ENCODE assay signal across 8 mouse cellular contexts in the genomic region with DNA sequence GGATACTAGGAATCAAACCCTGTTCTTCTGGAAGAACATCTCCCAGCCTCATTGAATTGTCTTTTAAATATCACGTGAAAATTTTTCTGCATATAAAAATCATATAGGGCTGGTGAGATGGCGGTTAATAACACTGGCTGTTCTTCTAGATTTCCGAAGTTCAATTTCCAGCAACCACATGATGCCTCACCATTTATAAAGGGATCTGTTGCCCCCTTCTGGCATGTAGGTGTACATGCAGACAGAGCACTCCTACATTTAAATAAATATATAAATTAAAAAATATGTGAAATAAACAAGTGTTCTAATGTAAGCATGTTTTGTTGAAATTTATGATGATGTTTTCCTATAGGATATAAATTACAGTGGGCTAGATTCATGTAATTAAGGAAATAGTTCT.
A peak's percentile ranks its signal among the peaks of the same experiment; 100 is the strongest.
DNase-seq lines count a peak whose midpoint lies in the region; ATAC-seq lines count a peak whose summit lies in the region.

No protein-coding gene starts in this region.

- peak; percentile 77 for ATAC-seq in activated CD4-positive, CD25-positive, alpha-beta regulatory T cell, adult 4 months

- peak; percentile 16 for DNase-seq in kidney, postnatal 14 days
- no peak for DNase-seq in kidney, adult 18-20 months
- peak; percentile 33 for DNase-seq in ES-CJ7 (ENCODE audit: low read depth, low spot score)
- peak; percentile 8 for DNase-seq in large intestine, adult 2 months (ENCODE audit: low read depth, low spot score)
- DNase-seq in neural tube, embryonic 10.5 days (ENCODE audit: extremely low spot score, low spot score): no peak
- no peak for DNase-seq in right cerebral cortex, postnatal 10 days (ENCODE audit: low spot score in 2 of 2)
- DNase-seq in layer of hippocampus, postnatal 10 days (ENCODE audit: low spot score in 2 of 2): no peak

- 21% methylated on average over 3 of the region's 3 CpGs for WGBS in large intestine, adult 2 months

Comparison
In these comparisons a context has a peak if more than half of its experiments do, and no peak if none do; other contexts are left out.
1. DNase-seq: peak in kidney, postnatal 14 days (single experiment), ES-CJ7 (single experiment) and large intestine, adult 2 months (single experiment); none in kidney, adult 18-20 months (single experiment), neural tube, embryonic 10.5 days (single experiment), right cerebral cortex, postnatal 10 days (0 of 2) and layer of hippocampus, postnatal 10 days (0 of 2).